Mouse (Mus musculus) ES-E14 (cell line): ENCODE measurements around the gene Nek6.

Experiments used
- CHD2 ChIP-seq: IDR thresholded peaks from 2 replicates; pipeline ENCODE4 v1.6.1; 2014; ENCODE audit warnings: mild to moderate bottlenecking, low read depth, low read length, inconsistent platforms
- HCFC1 ChIP-seq: IDR thresholded peaks from 2 replicates; pipeline ENCODE4 v1.6.1; 2012; ENCODE audit warnings: low read length, inconsistent platforms, borderline replicate concordance; ENCODE audit not compliant: insufficient read depth
- MAFK ChIP-seq: IDR thresholded peaks from 2 replicates; pipeline ENCODE4 v1.6.1; 2014; ENCODE audit warnings: mild to moderate bottlenecking, low read depth, low read length, inconsistent platforms; ENCODE audit not compliant: insufficient read depth

GRCm38 (mm10) chr2:38616956-38617872, 105.8 kb downstream of the Nek6 start:
- TF ChIP-seq HCFC1 (no peak), CHD2 (no peak), MAFK (no peak)
